Mouse (Mus musculus) brain, embryonic 18.5 days (tissue): ENCODE data around the gene Shisa6.
A peak's percentile ranks its signal among the peaks of the same experiment; 100 is the strongest.

Source experiments
- DNase-seq: peaks from one replicate; pipeline ENCODE4 v3.0.0-alpha.2; 2012; ENCODE audit warnings: low read depth, low spot score

Shisa6 gene

GRCm38 (mm10) chr11:66525371-66526045, at the start of gene Shisa6:
Shisa6 (minus strand) TSS chr11:66525964.
- no peak for DNase-seq

GRCm38 (mm10) chr11:66573888-66574287, 48.1 kb upstream of the Shisa6 start:
- no peak for DNase-seq

DNA sequence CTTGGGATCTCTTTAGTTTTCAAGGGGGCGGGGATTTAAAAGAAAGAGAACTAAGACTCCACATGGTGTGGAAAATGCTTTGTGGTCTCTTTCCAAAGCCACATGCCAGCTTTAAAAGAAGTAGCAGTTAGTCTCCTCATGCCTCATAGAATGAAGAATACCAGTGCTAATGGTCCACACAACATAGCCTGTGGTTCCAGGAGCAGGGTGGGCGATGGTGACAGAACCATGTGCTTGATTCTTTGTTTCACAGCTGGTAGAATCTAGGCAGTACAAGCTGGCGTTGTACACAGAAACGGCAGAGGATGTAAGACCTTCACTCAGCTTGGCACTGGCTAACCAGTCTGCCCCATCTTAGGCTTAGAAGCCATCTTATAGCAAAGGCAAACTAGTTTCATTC, 43.3 kb upstream of the Shisa6 start:
- DNase-seq: no peak

DNA sequence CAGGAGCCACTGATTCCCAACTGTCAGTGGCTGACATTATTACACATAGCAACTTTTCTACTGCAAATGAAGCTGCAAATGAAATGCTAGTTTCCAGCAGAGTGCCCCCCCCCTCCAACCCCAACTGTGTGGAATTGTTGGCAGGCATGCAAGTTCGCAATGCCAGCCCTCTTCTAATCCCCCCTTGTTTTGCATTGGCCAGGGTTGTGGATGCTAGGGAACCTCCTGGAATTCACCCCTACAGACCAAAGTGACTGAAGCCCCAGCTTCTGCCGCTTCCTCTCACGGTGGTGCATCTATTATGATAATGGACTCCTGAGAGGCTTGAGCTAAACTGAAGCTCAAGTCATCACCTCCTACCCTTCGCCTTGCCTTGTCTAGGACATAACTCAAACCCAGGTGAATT, 42.6 kb upstream of the Shisa6 start:
- DNase-seq: peak; percentile 34

DNA sequence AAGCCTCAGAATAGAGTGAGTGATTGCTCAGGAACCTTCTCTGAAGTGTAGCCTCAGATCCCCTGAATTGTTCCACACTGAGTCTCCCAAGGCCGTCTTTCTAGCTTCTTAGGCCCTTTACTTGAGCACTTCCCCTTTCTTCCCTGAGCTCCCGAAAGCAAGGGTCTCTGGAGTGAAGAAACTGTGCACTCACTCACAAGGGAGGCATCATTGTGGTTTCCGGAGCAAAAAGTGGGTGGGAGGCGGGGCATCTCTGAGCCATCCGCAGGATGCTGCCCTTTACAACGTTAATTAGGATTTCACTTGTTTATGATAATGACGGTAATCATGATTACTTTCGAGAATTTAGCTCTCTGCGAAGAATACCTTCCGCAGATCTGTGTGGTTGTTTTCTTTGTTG, 41.6 kb upstream of the Shisa6 start:
- DNase-seq: no peak

DNA sequence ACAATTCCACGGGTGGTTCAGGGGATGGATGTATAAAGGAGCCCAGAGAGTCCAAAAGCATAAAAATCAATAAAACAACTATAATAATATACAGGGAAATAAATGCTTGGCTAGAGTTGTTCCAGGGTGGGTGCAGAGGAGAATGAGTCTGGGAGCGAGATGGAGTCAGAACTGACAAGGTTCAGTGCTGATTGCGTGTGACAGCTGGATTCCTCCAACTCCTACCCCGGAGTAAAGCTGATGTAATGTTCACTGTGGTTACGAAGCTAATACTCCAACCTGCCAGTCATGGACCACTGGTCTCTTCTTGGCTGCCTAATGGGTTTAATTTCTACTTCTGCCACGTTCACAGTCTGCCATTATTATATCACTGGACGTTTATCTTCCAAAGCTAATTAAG, 36.5 kb upstream of the Shisa6 start:
- DNase-seq: no peak

DNA sequence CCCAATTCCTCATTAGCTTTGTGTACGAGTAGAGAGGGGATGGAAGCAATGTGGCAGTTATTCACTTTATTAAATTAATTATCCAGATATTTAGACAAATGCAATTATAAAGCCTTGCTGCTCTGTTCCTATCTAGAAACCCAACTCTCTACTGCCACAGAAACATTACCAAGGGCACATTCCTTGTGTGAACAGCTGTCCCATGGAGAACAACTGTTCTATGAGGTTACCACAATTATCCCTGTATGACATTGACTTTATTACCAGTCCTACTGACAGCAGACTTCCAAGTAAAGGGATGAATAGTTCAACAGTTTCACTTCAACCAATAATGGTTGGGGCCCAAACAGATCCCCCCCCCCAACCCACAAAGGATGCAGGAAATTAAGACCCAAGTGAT, 12.1 kb upstream of the Shisa6 start:
- no peak for DNase-seq

DNA sequence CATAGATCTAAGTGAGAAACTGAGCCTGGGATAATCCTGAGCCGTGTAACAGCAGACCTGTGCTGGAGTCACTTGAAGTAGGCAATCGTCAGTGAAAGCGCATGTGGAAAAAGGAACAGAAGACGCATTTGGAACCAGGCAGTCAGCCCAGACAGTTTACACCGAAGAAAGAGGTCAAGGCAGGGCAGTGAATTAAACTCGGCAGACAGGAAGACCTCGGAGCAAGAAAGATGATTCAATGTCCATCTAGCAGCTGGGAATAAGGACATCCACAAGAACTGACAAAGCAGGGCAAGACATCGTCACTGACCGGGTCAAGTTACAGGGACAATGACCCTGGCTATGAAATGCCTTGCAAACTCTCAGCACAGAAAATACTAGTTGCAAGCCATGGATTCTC, 10.1 kb upstream of the Shisa6 start:
- DNase-seq: no peak

DNA sequence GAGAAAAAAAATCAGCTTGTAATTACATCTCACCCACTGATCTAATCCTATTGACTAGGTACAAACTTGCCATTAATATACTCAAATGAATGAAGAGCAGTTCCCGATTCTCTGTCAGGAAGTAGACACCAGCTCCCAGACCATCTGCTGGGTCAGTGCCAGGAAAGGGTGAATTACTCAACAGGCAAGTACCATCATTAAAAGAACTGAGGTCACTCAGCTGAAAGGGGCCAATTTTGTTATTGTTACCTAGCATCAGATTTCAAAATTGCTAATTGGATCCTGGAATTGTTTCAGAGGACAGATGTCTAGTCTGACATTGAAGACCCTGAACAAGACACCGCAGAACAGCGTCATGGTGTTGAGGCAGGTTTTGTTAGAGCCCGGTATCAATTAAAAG, 9.4 kb upstream of the Shisa6 start:
- no peak for DNase-seq

- DNase-seq: no peak
These were observed 8.5 kb upstream of the Shisa6 start for GRCm38 (mm10) chr11:66534291-66534690.

GRCm38 (mm10) chr11:66528146-66528545, 2.4 kb upstream of the Shisa6 start:
- DNase-seq: no peak

DNA sequence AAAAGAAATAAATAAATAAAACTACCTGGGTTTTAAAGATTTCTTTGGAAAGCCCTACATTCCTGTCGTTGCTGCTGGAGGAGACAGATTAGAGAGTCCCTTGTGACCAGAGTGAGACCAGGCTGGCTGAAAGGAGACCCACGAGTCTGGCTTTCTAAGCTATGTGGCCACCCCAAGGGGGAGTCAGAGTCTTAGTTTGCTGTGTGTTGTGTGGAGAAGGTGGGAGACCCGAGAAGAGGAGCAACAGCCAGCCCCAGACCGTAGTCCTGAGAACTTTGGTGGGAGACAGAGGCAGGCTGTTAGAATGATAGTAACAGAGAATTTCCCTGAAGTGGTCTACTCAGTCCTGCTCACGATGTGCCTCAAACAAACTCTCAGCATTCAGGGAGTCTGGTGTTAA, 1.6 kb upstream of the Shisa6 start:
- DNase-seq: no peak

DNA sequence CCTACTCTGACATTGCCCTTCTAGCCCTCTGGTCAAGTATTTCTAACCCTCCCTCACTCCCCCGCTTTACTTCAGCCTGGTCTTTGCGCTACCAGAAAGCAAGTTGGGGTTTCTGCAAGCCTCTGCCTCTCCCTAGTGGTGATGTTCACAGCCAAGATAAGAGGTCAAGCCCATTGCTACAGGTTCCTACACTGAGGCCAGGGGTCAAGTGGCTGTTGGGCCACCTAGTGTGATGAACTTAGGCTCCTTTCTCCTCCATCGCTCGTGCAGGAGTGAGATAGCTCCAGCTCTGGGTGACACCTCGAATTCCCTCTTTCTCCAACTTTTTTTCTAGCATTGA, 1.2 kb upstream of the Shisa6 start:
- DNase-seq: no peak

GRCm38 (mm10) chr11:66526046-66526980, 549 bp upstream of the Shisa6 start:
- no peak for DNase-seq

- DNase-seq: no peak
These were observed 1.5 kb downstream of the Shisa6 start for GRCm38 (mm10) chr11:66524251-66524650.

DNA sequence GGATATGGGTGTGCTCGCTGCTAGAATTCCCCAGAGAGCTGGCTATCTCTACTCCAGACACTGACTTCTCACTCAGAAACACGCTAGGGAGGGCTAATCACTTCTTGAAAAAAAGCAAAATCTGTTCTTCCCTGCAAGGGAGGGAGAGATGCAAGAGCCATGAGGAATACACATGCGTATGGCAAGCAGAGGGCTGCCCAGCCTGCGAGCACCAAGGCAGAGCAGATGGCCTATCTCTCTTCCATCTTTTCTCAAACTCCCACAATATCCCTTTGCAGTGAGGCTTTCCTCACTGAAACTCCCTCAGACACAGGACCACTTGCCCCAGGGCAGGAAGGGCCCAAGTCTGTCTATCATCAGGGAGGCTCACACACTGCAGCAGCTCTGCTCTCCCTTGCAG, 3.4 kb downstream of the Shisa6 start:
- DNase-seq: no peak

- DNase-seq: no peak
These were observed 6.4 kb downstream of the Shisa6 start for GRCm38 (mm10) chr11:66519386-66519785.

GRCm38 (mm10) chr11:66514346-66514745, 11.4 kb downstream of the Shisa6 start:
- no peak for DNase-seq

GRCm38 (mm10) chr11:66500951-66501350, 24.8 kb downstream of the Shisa6 start:
- no peak for DNase-seq

GRCm38 (mm10) chr11:66498857-66499445, 26.8 kb downstream of the Shisa6 start:
- DNase-seq: no peak

GRCm38 (mm10) chr11:66496235-66496634, 29.5 kb downstream of the Shisa6 start:
- DNase-seq: no peak

GRCm38 (mm10) chr11:66494391-66494790, 31.4 kb downstream of the Shisa6 start:
- no peak for DNase-seq

GRCm38 (mm10) chr11:66487765-66488164, 38.0 kb downstream of the Shisa6 start:
- DNase-seq: no peak
